Mouse (Mus musculus) thymus, postnatal 14 days (tissue): ENCODE measurements around the gene Pcgf6.
A peak's percentile ranks its signal among the peaks of the same experiment; 100 is the strongest.

ENCODE experiments used
- DNase-seq: peaks from one replicate; pipeline ENCODE4 v3.0.0; 2021

Gene Pcgf6

DNA sequence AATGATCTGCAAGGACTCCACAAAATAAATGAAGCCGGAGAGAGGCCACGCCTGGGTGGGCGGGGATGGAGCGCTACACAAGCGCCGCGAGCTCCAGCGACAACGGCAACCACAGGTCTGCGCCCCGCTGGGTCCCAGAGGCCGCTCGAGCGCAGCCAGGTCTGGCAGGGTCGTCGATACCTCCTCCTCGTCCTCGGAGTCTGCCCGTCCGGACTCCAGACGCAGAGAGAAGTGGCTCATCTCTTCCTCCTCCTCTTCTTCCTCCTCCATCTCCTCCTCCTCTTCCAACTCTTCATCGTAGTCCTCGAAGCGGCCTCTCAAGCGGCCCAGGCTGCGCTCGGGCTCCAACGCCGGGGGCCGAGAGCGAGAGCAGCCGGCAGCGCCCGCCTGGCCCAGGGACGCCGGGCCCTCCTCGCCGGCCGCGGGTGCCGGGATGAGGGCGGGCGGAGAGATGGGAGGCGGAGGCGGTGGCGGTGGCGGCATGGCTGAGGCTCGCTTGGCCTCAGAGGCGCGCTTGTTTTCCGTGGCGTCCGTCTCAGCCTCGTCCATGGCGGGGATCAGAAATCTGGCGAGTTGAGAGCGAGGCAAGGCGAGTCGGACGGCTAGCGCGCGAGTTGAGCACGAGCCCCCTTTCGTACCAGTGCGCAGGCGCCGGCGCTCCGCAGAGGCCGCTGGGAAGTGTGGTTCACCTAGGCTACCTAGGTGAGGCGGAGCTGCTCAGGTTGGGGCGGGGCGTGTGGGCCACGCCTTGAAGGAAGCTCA, at the start of gene Pcgf6:
Gene Pcgf6, minus strand, starts transcription at position 636 of the 762 bp plus-strand sequence.
- DNase-seq: peak; percentile 90

DNA sequence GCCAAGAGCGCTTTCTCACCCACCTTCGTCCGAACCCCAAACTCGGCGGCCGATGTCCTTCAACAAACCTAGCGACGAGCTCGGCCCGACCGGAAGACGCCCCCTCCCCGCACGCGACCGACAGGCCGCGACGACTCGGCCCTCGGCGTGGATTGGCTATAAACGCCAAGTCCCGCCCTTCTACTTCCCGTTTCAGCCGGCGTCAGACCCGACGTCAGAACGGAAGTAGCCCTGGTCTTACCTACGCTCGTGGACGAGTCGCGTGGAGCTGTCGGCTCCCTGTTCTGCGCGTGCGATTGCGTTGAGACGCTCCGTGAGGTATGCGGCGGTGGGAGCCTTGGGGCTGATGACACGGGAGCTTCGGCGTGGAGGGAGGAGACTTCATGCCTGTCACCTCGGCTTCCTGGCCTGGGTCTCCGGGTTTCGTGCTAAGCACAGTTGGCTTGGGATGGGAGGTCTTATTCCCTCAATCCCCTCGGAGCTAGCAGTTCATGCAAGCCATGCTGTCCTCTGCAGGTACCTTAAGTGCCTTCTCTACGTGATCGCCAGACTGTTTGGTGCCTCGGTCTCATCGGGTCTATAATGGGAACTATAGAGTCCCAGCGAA, 39.9 kb upstream of the Pcgf6 start, which contains the start of the genes Usmg5 and Pdcd11:
Gene Usmg5, minus strand, starts transcription at position 98 of the 607 bp plus-strand sequence.
Gene Pdcd11, plus strand, starts transcription at position 219 of the 607 bp plus-strand sequence.
- DNase-seq: peak; percentile 96

DNA sequence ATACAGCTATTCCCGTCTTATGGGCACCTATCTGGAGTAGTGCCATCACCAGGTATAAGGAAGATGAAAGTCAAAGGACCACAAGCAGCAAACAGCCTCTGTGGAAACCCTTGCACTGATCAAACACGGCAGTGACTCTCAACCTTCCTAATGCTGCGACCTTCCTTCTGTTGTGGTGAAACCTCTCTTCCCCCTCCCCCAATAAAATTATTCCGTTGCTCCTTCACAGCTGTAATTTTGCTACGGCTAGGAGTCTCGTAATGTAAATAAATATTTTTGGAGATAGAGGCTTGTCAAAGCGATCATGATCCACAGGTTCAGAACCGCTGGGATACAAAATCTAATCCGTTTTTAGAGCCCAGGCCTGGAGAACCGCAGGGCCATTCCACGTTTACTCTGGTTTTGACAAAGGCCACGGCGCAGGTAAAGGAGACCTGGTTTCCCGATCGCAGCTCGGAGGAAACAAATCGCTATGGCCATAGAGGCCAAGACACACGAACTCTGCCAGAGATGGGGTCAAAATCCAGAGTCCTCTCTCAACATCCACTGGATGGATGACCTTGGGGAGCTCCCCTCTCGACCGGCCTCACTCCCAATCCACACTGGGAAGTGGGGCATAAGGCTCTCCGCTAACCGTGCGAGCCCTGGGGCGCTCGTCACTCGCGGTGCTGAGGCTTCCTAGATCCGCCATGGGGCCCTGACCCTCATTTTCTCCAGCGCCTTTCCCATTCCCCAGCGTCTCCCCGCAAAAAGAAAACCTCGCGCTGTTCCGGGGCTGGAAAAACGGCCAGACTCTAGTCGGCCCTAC, 39.2 kb upstream of the Pcgf6 start:
- no peak for DNase-seq

DNA sequence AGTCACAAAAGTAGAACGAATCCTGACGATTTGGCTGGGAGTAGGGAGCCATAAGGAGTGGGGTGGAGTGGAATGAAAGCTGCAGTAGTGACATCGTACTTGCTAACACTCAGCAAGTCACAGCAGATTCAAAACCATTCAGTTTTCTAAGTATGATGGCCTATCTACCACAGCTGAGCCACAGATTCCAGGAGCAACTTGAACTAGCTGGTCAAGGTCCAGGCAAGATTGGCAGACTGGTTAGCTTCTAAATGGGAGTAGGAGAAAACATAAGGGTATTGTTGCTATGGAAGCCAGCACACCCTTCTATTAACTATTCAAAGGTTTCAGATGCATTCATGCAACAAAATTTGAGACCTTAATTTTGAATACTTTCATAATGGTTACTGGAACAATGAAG, 37.5 kb upstream of the Pcgf6 start:
- DNase-seq: no peak

DNA sequence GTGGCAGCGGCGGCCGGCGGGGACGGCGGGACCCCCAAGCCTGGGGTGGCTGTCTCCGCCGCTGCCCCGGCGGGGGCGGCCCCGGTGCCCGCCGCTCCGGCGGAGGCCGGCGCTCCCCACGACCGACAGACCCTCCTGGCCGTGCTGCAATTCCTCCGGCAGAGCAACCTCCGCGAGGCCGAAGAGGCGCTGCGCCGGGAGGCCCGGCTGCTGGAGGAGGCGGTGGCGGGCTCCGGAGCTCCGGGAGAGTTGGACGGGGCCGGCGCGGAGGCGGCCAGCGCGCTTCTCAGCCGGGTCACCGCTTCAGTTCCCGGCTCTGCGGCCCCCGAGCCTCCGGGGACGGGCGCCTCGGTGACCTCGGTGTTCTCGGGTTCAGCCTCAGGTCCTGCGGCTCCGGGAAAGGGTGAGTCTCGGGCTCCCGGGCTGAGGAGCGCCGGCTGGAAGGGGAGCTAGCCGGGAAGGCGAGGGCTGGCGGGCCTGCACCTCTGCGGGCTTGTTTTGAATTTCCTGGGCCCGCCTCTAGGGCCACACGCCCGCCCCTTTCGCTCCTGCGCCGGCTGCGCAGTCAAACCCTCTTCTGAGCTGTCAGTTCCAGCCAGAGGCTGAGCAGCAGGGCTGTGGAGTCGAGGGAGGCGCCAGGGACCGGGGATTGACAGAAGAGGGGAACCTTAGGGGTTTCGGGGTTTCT, 17.4 kb upstream of the Pcgf6 start:
- peak; percentile 91 for DNase-seq

DNA sequence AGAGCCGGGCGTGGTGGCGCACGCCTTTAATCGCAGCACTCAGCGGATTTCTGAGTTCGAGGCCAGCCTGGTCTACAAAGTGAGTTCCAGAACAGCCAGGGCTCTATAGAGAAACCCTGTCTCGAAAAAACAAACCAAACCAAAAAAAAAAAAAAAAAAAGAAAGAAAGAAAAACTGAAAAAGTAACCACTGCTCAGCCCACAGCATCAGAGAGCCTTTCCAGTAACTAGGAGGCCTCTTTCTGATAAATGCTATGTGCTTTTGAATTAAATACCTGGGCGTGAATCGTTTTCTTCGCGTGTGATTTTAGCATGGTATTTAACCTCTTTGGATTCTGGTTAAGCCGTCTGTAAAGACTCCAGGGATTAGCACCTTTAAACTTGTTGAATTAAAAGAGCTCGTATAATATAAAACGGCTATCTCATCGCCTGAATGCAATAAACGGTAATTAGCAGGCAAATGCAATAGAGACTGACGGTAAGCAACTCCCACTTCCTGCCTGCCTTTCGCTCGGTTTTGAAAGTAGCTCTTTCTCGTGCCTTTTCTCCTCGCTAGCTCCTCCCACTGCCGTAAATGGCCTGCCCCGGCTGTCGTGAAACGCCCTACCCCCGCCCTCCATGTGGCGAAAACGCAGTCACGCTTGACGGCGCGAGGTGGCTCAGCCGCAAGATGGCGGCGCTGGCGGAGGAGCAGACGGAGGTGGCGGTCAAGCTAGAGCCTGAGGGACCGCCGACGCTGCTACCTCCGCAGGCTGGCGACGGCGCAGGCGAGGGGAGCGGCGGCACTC, 16.6 kb upstream of the Pcgf6 start, which contains the start of gene Taf5:
Gene Taf5, plus strand, starts transcription at position 651 of the 787 bp plus-strand sequence.
- DNase-seq: peak; percentile 98

DNA sequence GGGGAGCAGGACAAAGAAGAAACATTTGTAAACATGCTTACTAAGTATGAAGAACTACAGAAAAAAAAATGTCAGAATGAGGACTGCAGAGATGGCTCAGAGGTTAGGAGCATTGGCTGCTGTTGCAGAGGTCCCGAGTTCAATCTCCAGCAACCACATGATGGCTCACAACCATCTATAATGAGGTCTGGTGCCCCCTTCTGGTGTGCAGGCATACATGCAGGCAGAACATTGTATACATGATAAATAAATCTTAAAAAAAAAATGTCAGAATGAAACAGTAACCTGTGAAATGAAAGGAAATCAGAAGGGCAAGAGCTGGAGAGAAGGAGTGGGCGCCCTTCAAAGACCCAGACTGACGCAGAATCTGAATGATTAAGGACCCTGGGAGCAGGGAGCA, 15.2 kb upstream of the Pcgf6 start:
- DNase-seq: no peak

DNA sequence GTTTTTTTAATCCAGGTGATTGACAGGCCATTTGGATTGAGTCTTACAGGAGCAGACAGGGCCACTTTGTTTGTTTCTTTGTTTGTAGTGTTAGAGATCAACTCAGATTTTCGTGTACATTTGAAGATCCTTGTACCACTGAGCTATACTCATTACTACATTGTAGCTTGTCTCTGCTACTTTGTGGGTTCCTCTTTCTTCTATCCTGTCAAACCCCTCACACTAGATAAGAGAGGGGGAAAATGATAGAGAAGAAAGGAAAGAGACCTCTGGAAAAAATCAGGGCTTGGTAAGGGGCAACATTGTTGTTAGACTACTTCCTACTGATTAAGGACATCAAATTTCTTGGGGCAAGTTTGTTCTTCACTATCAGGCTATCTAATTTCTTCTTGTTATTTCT, 7.0 kb upstream of the Pcgf6 start:
- DNase-seq: no peak

DNA sequence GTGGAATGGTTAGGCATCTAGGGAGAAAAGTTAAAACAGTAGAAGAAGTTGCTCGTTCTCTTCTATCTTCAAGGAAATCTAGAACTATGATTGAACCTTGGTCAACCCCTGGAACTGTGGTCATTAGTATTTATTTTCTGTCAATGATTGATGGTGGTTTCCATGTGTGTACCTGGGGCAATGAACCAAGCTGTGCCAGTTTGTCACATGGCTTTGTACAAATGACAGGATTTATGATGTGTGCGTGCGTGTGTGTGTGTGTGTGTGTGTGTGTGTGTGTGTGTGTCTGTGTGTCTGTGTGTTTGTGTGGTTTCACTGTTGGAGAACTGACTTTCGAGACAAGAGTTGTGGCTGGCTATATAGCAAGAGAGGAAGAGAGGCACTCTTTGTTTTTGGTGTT, 2.8 kb upstream of the Pcgf6 start:
- DNase-seq: no peak

DNA sequence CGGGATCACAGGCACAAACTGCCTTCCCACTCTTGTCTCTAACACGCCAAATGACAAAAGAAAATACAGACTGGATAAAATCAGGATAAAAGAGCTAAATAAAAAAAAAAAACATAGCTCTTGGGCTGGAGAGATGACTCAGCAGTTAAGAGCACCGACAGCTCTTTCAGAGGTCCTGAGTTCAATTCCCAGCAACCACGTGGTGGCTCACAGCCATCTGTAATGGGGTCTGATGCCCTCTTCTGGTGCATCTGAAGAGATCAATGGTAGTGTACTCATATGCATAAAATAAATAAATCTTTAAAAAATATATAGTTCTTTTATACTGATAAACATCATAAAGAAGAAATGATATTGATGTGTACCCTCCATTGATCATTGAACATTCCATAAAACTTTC, 2.2 kb upstream of the Pcgf6 start:
- no peak for DNase-seq

DNA sequence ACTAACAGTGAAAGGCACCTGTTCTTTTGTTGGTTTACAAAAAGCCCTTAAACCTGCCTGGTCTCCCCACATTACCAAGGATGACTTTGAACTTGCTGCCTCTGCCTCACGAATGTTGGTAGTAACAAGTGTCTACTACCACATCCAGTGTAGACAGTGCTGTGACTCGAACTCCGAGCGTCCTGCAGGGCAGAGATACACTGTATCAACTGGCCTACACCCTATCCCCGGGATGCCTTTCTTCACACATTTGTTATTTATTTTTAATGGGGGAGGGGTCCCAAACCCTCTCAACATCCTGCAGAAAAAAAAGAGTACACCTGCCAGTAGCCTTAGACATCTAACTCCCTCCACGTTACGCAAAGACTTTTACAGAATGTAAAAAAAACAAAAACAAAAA, 866 bp downstream of the Pcgf6 start:
- DNase-seq: peak; percentile 7

DNA sequence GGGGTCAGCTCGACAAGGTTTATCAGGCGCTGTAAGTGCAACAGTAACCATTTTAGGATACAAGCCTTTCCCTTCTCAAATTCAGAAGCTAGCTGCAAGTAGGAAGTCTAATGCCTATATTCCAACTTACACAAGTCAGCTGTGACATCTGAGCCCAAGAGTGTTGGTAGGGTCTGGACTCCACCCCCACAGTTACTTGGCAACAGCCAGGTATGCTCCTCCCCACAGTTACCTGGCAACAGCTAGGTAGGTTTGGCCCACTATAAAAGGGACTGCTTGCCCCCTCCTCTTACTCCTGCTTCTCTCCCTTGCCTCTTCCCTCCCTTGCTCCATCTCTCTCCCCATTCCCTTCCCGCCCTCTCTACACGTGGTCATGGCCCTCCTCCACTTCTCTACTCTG, 1.6 kb downstream of the Pcgf6 start:
- no peak for DNase-seq

DNA sequence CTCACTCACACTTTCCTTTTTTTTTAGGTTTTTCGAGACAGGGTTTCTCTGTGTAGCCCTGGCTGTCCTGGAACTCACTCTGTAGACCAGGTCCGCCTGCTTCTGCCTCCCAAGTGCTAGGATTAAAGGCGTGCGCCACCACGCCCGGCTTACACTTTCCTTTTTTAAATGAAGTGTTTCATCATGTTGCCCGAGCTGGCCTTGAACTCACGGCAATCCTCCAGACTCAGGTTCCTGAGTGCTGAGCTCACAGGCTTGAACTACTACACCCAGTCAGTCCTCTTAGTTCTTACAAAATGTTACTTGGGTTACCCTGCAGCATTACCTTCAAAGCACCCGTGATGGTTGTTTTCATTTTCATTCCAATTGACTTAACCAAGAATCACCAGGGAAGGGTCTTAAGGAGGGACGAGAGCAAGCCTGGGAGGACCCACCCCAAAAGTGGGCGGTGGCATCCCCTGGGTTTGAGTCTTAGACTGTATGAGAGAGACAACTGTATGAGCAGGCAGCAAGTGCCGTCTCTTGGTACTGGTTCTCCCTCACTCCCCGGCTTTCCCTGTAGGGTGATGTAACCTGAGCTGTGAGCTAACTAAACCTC, 3.4 kb downstream of the Pcgf6 start:
- no peak for DNase-seq

DNA sequence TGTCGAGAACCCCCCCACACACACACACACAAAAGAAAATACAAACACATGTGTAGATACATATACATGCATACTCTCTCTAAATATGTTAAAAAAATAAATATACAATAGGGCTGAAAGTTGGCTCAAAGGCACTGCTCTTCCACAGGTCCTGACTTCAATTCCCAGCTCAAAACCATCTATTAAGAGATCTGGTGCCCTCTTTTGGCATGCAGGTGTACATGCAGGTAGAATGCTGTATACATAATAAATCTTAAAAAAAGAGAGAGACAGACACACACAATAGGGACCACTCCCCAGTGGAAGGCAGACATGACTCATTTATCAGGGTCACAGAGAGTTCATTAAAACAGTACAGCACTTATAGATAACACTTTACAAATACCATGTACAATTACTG, 4.4 kb downstream of the Pcgf6 start:
- no peak for DNase-seq

DNA sequence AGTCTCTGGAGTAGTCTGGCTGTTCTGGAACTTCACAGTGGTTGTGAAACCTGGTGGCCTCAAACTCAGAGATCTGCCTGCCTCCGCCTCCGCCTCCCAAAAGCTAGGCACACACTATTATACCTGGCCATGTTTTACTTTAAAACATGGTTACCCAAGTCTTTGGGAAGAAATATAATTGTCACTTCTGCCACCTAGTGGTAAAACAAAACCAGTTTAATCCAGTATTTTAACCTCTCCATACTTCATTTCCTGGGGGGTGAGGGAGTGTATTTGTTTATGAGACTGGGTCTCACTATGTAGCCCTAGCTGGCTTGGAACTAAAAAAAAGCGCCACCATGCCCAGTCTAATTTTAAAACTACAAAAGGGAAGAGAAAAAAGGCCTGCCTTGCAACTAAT, 7.1 kb downstream of the Pcgf6 start:
- DNase-seq: no peak

DNA sequence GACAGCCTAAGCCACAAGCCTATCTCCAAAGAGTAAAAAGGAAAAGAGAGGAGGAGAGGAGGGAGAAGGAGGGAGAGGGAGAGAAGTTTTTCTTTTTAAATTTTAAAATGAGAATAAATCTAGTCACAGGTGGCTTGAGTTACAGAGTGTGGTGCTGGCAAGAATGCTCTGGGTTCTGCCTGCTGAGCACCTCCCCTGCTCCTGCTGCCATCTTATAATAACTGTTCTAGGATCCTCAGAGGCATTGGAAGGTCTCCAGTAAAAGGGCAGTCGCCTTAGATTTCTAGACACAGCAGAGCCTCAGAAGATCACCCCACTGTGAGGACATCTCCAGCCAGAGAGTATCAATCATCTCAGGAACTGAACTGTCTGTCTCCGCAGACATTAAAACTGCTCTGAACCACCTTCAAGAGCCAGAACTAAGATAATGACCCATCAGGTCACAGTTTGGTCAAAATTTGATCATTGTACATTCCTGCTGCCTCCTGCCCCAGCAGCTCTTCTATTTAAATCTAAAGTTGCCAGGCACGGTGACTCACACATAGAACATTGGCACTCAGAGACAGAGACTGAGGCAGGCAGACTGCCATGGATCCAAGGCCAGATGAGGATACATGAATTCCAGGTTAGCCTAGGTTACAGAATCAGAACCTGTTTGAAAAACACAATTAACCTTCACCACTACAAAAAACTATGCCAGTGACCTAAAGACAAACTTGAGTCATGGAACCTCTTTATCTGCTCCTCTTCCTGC, 9.8 kb downstream of the Pcgf6 start:
- DNase-seq: no peak

DNA sequence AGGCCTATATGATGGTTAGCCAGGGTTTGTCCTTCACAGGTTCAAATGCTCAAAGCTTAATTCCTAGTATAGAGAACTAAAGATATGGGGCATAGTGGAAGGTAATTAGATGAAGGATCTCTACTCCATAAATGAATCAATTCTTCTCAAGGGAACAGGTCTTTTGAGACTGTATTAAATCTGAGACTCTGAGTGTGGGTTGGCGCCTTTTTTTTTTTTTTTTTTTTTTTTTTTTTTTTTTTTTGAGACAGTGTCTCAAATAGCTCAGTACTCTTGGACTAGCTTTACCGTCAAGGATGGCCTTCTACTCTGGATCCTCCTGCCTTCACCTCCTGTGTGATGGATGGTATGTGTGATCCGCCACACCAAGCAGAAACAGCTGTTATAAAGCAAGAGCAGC, 14.1 kb downstream of the Pcgf6 start:
- DNase-seq: no peak

DNA sequence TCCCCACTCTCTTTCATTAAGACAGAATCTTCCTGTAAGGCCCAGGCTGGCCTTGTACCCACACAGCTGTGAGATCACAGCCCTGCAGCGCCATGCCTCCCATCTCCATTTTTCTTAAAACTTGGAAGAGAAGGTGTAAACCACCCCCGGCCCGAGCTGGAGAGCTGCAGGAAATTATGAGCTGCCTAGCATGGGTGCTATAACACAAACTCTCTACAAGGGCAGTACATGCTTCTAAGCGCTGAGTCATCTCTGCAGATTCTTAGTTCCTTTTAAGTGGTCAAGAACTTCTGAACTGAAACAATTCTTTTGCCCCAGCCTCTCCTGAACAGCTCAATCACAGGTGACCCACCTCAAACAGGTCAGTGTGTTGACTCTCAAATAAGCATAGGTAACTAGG, 15.8 kb downstream of the Pcgf6 start:
- no peak for DNase-seq

DNA sequence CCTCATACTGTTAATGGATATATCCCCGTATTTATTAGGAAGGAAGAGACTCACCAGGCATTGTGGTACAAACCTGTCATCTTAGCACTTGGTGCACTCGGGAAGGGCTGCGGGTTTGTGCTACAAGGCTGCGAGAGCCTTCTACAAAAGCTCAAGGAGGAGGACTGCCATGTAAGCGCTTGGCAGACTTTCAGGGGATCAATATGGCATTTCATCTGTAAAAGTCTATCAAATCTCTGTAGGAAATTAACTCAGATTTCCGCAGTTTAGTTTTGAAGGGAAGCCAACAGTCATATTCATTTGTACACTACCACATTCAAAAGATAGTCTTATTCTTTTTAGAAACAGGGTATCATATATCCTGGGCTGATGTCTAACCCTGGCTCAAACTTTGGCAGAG, 18.9 kb downstream of the Pcgf6 start:
- DNase-seq: no peak

DNA sequence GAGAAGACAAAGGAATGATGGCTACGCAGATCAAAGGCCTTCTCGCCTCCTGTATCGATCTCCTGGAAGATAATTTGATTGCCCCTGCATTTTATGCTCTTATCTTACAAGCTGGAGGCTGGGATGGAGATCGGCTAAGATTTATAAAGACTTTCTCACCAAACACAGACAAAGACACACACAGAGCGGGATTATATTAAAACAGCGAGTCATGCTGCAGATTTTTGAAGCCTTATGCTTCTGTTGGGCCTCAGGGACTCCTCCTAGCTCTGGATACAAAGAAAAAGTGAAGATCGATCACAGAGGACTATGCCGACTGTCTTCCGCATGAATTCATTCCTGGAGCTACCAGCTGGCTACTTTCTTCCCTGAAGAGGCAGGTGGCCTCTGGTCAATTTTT, 20.9 kb downstream of the Pcgf6 start:
- DNase-seq: no peak

DNA sequence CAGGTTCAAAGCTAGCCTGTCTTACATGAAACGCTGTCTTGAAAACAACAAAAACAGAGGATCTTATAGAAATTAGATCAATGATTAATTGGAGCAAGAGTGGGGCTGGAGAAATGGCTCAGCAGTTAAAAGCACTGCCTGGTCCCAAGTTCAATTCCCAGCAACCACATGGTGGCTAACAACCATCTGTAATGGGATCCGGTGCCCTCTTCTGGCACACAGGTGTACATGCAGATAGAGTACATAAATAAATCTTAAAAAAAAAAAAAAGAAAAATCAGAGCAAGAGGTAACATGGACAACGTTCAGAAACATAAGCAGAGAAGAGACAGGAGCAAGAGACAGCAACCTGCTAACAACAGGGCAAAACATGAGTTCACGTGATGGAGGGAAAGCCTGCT, 24.2 kb downstream of the Pcgf6 start:
- no peak for DNase-seq
